Mouse (Mus musculus) neural tube, embryonic 14.5 days (tissue): ENCODE results near the gene Bcl2. TPM values are rescaled to one million over a fixed set of nuclear protein-coding genes. Genes with fewer than 3 reads are reported as not detected.
A peak's percentile ranks its signal among the peaks of the same experiment; 100 is the strongest.

Source experiments
- ATAC-seq: fragments of 200-750 bp; cut with Nextera tagmentation; 2 replicates; pipeline ENCODE4 v1.8.0; 2017; ENCODE audit warnings: low read depth, mild to moderate bottlenecking, moderate TSS enrichment, moderate library complexity
- H3K27ac ChIP-seq: fragments of 300-500 bp; sonication (generic); 2 replicates; pipeline ENCODE4 v1.5.1; 2014; ENCODE audit warnings: low read depth, mild to moderate bottlenecking, control low read depth, low read length, moderate library complexity, mixed read lengths
- H3K27me3 ChIP-seq: fragments of 300-500 bp; sonication (generic); 2 replicates; pipeline ENCODE4 v1.6.1; 2014; ENCODE audit warnings: low read length; ENCODE audit not compliant: control insufficient read depth, insufficient read depth
- H3K36me3 ChIP-seq: fragments of 300-500 bp; sonication (generic); 2 replicates; pipeline ENCODE4 v1.6.1; 2014; ENCODE audit warnings: low read length, mixed read lengths; ENCODE audit not compliant: control insufficient read depth, insufficient read depth
- H3K4me1 ChIP-seq: fragments of 300-500 bp; sonication (generic); 2 replicates; pipeline ENCODE4 v1.6.1; 2014; ENCODE audit warnings: low read length; ENCODE audit not compliant: control insufficient read depth, insufficient read depth
- H3K4me2 ChIP-seq: fragments of 300-500 bp; sonication (generic); 2 replicates; pipeline ENCODE4 v1.6.1; 2014; ENCODE audit warnings: mild to moderate bottlenecking, low read depth, low read length, control low read depth
- H3K4me3 ChIP-seq: fragments of 300-500 bp; sonication (generic); 2 replicates; pipeline ENCODE4 v1.5.1; 2014; ENCODE audit warnings: low read depth, low read length, control low read depth, mixed read lengths
- H3K9ac ChIP-seq: fragments of 300-500 bp; sonication (generic); replicated peaks from 2 replicates; pipeline ENCODE4 v1.6.1; 2014; ENCODE audit warnings: low read depth, mild to moderate bottlenecking, control low read depth, low read length, mixed read lengths
- H3K9me3 ChIP-seq: fragments of 300-500 bp; sonication (generic); 2 replicates; pipeline ENCODE4 v1.6.1; 2016; ENCODE audit warnings: low read length; ENCODE audit not compliant: control insufficient read depth
- WGBS: fragments of 180-500 bp; shearing (Covaris S2); extraction: QIAGEN DNeasy Blood & Tissue Kit; methylation state at CpG from one replicate; pipeline ENCODE4 v1.1.7; 2014; 5-methylcytosine and 5-hydroxymethylcytosine counted together
- polyA plus RNA-seq: library from polyadenylated mRNA; unstranded; fragments of >200 nt; fragmentation: Nextera tagmentation; extraction: Ambion mirVana; gene quantifications from 2 replicates; pipeline ENCODE4 v1.2.1, GENCODE M21; 2014

Bcl2 gene
- polyA plus RNA-seq, 1 experiment from 2014 or later: 14.2 TPM

- no peaks in the 10 kb centered on the region for H3K4me1 ChIP-seq
- H3K4me3 ChIP-seq: no peak overlapping the region
- no peak overlapping the region for H3K27ac ChIP-seq
- H3K27me3 ChIP-seq: no peaks in the 10 kb centered on the region
- ATAC-seq: no peak
- no peaks in the 10 kb centered on the region for H3K9me3 ChIP-seq
- WGBS: 96% methylated on average over 6 of the region's 6 CpGs
- no peak overlapping the region for H3K9ac ChIP-seq
- no peak overlapping the region for H3K4me2 ChIP-seq
- H3K36me3 ChIP-seq: no peaks in the 10 kb centered on the region
Observed at GRCm38 (mm10) chr1:106515611-106516010, 198.5 kb downstream of the Bcl2 start.

GRCm38 (mm10) chr1:106513890-106514643 lies 200.0 kb downstream of the Bcl2 start:
- Histone ChIP-seq H3K27me3 (no peaks in the 10 kb centered on the region), H3K9ac (no peak overlapping the region), H3K4me2 (no peak overlapping the region), H3K27ac (no peak overlapping the region), H3K4me1 (no peaks in the 10 kb centered on the region), H3K4me3 (no peak overlapping the region), H3K36me3 (no peaks in the 10 kb centered on the region), H3K9me3 (no peaks in the 10 kb centered on the region)
- 33% methylated on average over 7 of the region's 7 CpGs for WGBS
- ATAC-seq: no peak

- H3K36me3 ChIP-seq: no peaks in the 10 kb centered on the region
- no peak for ATAC-seq
- no peak overlapping the region for H3K27ac ChIP-seq
- no peaks in the 10 kb centered on the region for H3K4me1 ChIP-seq
- no peaks in the 10 kb centered on the region for H3K27me3 ChIP-seq
- WGBS: 82% methylated on average over 4 of the region's 4 CpGs
- H3K4me3 ChIP-seq: no peak overlapping the region
- H3K4me2 ChIP-seq: no peak overlapping the region
- no peak overlapping the region for H3K9ac ChIP-seq
- H3K9me3 ChIP-seq: no peaks in the 10 kb centered on the region
Observed at GRCm38 (mm10) chr1:106513481-106513880, 200.6 kb downstream of the Bcl2 start.

- H3K27ac ChIP-seq: no peak overlapping the region
- peak; percentile 84 for ATAC-seq
- no peaks in the 10 kb centered on the region for H3K36me3 ChIP-seq
- H3K4me3 ChIP-seq: no peak overlapping the region
- H3K9me3 ChIP-seq: no peaks in the 10 kb centered on the region
- no peaks in the 10 kb centered on the region for H3K4me1 ChIP-seq
- H3K27me3 ChIP-seq: no peaks in the 10 kb centered on the region
- no peak overlapping the region for H3K9ac ChIP-seq
- 19% methylated on average over 6 of the region's 6 CpGs for WGBS
- no peak overlapping the region for H3K4me2 ChIP-seq
Observed at GRCm38 (mm10) chr1:106511593-106511992, 202.5 kb downstream of the Bcl2 start.

- Histone ChIP-seq H3K4me1 (no peaks in the 10 kb centered on the region), H3K4me3 (no peak overlapping the region), H3K9ac (no peak overlapping the region), H3K36me3 (no peaks in the 10 kb centered on the region), H3K27me3 (no peaks in the 10 kb centered on the region), H3K9me3 (no peaks in the 10 kb centered on the region), H3K4me2 (no peak overlapping the region), H3K27ac (no peak overlapping the region)
- no peak for ATAC-seq
- 85% methylated on average over 1 of the region's 1 CpGs for WGBS
Observed at GRCm38 (mm10) chr1:106507556-106507955, 206.5 kb downstream of the Bcl2 start.

- Histone ChIP-seq H3K4me3 (no peak overlapping the region), H3K4me1 (no peaks in the 10 kb centered on the region), H3K9ac (no peak overlapping the region), H3K27ac (no peak overlapping the region), H3K36me3 (no peaks in the 10 kb centered on the region), H3K9me3 (no peaks in the 10 kb centered on the region), H3K4me2 (no peak overlapping the region), H3K27me3 (no peaks in the 10 kb centered on the region)
- ATAC-seq: no peak
- WGBS: 92% methylated on average over 3 of the region's 3 CpGs
Observed at GRCm38 (mm10) chr1:106503910-106504309, 210.2 kb downstream of the Bcl2 start.

- H3K27ac ChIP-seq: no peak overlapping the region
- H3K9ac ChIP-seq: no peak overlapping the region
- H3K9me3 ChIP-seq: no peaks in the 10 kb centered on the region
- H3K36me3 ChIP-seq: no peaks in the 10 kb centered on the region
- H3K4me2 ChIP-seq: no peak overlapping the region
- H3K27me3 ChIP-seq: no peaks in the 10 kb centered on the region
- WGBS: 88% methylated on average over 4 of the region's 4 CpGs
- no peaks in the 10 kb centered on the region for H3K4me1 ChIP-seq
- no peak for ATAC-seq
- H3K4me3 ChIP-seq: no peak overlapping the region
Observed at GRCm38 (mm10) chr1:106503407-106503806, 210.7 kb downstream of the Bcl2 start.

GRCm38 (mm10) chr1:106497999-106498398 lies 216.1 kb downstream of the Bcl2 start:
- Histone ChIP-seq H3K27ac (no peak overlapping the region), H3K36me3 (no peaks in the 10 kb centered on the region), H3K4me2 (no peak overlapping the region), H3K4me1 (no peaks in the 10 kb centered on the region), H3K9ac (no peak overlapping the region), H3K27me3 (no peaks in the 10 kb centered on the region), H3K4me3 (no peak overlapping the region), H3K9me3 (no peaks in the 10 kb centered on the region)
- no peak for ATAC-seq
- WGBS: 65% methylated on average over 2 of the region's 2 CpGs
